Mouse (Mus musculus) forebrain, postnatal 0 days (tissue): ENCODE data around the gene Tbc1d2b. TPM values are rescaled to one million over a fixed set of nuclear protein-coding genes. Genes with fewer than 3 reads are reported as not detected.

Experiments
- ATAC-seq: fragments of 200-750 bp; cut with Nextera tagmentation; 2 replicates; pipeline ENCODE4 v1.8.0; 2017; ENCODE audit warnings: mild to moderate bottlenecking, moderate library complexity
- DNase-seq: peaks from one replicate; pipeline ENCODE4 v3.0.0-alpha.2; 2015
- H3K27ac ChIP-seq: fragments of 300-500 bp; sonication (generic); 2 replicates; pipeline ENCODE4 v1.5.1; 2014; ENCODE audit warnings: low read depth, mild to moderate bottlenecking, antibody characterized with exemption, low read length, moderate library complexity, mixed read lengths
- H3K27me3 ChIP-seq: fragments of 300-500 bp; sonication (generic); 2 replicates; pipeline ENCODE4 v1.6.1; 2014; ENCODE audit warnings: mild to moderate bottlenecking, low read length, mixed read lengths; ENCODE audit not compliant: insufficient read depth
- H3K36me3 ChIP-seq: fragments of 300-500 bp; sonication (generic); 2 replicates; pipeline ENCODE4 v1.6.1; 2014; ENCODE audit warnings: mild to moderate bottlenecking, moderate library complexity; ENCODE audit not compliant: insufficient read depth
- H3K4me1 ChIP-seq: fragments of 300-500 bp; sonication (generic); 2 replicates; pipeline ENCODE4 v1.6.1; 2014; ENCODE audit warnings: antibody characterized with exemption; ENCODE audit not compliant: insufficient read depth
- H3K4me2 ChIP-seq: fragments of 300-500 bp; sonication (generic); 2 replicates; pipeline ENCODE4 v1.6.1; 2014; ENCODE audit warnings: low read depth, mild to moderate bottlenecking, moderate library complexity
- H3K4me3 ChIP-seq: fragments of 300-500 bp; sonication (generic); 2 replicates; pipeline ENCODE4 v1.5.1; 2014; ENCODE audit warnings: low read depth, low read length, mixed read lengths
- H3K9ac ChIP-seq: fragments of 300-500 bp; sonication (generic); 2 replicates; pipeline ENCODE4 v1.6.1; 2014; ENCODE audit warnings: mild to moderate bottlenecking
- H3K9me3 ChIP-seq: fragments of 300-500 bp; sonication (generic); 2 replicates; pipeline ENCODE4 v1.6.1; 2016; ENCODE audit warnings: low read length
- CTCF ChIP-seq: sonication (generic); IDR thresholded peaks from 2 replicates; pipeline ENCODE4 v1.5.1; 2016; ENCODE audit warnings: antibody characterized with exemption, control low read depth, low read depth
- WGBS: fragments of 180-500 bp; shearing (Covaris S2); extraction: QIAGEN DNeasy Blood & Tissue Kit; methylation state at CpG from one replicate; pipeline ENCODE4 v1.1.7; 2014; 5-methylcytosine and 5-hydroxymethylcytosine counted together
- polyA plus RNA-seq: library from polyadenylated mRNA; unstranded; fragments of >200 nt; fragmentation: Nextera tagmentation; extraction: Ambion mirVana; gene quantifications from 2 replicates; pipeline ENCODE4 v1.2.1, GENCODE M21; 2015
- total RNA-seq: library from RNA; depleted of rRNA; stranded (reverse); fragments of >200 nt; gene quantifications from 2 replicates; pipeline ENCODE4 v1.2.3, GENCODE M21; 2014

Gene Tbc1d2b
- total and polyA plus RNA-seq, 2 experiments from 2014 or later: 4.0 to 16.7 TPM

DNA sequence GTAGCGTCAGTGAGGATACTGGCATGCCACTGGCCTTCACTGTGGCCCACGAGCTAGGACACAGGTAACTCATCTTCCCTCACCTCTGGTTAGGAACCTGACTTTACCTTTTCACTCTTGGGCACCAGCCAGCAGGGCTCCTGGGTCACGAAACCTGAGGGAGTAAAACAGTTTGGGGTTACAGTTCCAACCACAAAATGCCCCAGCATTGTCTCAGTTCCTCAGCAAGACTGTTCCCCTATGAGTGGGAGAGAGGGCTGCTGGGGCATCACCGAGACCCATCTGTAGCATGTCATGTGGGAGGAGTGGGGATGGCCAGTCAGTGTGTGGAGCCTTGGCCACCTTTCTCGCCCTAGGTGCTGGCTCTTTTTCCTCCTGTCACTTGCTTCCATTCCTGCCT, 91.2 kb downstream of the Tbc1d2b start:
- H3K9me3 ChIP-seq: no peaks in the 10 kb centered on the region
- H3K9ac ChIP-seq: no peak overlapping the region
- no peak overlapping the region for H3K4me3 ChIP-seq
- H3K4me2 ChIP-seq: no peak overlapping the region
- 86% methylated on average over 5 of the region's 5 CpGs for WGBS
- ATAC-seq (no peak), DNase-seq (no peak)
- H3K36me3 ChIP-seq: peaks cover 40% of the 10 kb centered on the region
- H3K4me1 ChIP-seq: no peaks in the 10 kb centered on the region
- H3K27ac ChIP-seq: no peak overlapping the region
- TF ChIP-seq CTCF: no peak
- H3K27me3 ChIP-seq: no peaks in the 10 kb centered on the region

- Histone ChIP-seq H3K27ac (no peak overlapping the region), H3K9me3 (no peaks in the 10 kb centered on the region), H3K4me2 (no peak overlapping the region), H3K4me3 (no peak overlapping the region), H3K27me3 (no peaks in the 10 kb centered on the region), H3K36me3 (peaks cover 52% of the 10 kb centered on the region), H3K4me1 (no peaks in the 10 kb centered on the region), H3K9ac (no peak overlapping the region)
- no peak for TF ChIP-seq CTCF
- ATAC-seq: no peak
- 89% methylated on average over 3 of the region's 3 CpGs for WGBS
- no peak for DNase-seq
Measured at GRCm38 (mm10) chr9:90173330-90173729, 97.3 kb downstream of the Tbc1d2b start.

- H3K9me3 ChIP-seq: no peaks in the 10 kb centered on the region
- ATAC-seq: no peak
- 77% methylated on average over 8 of the region's 8 CpGs for WGBS
Measured at GRCm38 (mm10) chr9:90172528-90173321, 97.9 kb downstream of the Tbc1d2b start.

GRCm38 (mm10) chr9:90171421-90171820, 99.2 kb downstream of the Tbc1d2b start:
- TF ChIP-seq CTCF: no peak
- WGBS: 98% methylated on average over 19 of the region's 19 CpGs
- no peaks in the 10 kb centered on the region for H3K4me1 ChIP-seq
- DNase-seq (no peak), ATAC-seq (no peak)
- H3K27ac ChIP-seq: no peak overlapping the region
- no peak overlapping the region for H3K4me3 ChIP-seq
- H3K27me3 ChIP-seq: no peaks in the 10 kb centered on the region
- no peaks in the 10 kb centered on the region for H3K9me3 ChIP-seq
- H3K4me2 ChIP-seq: no peak overlapping the region
- H3K36me3 ChIP-seq: peaks cover 37% of the 10 kb centered on the region
- H3K9ac ChIP-seq: no peak overlapping the region

More at GRCm38 (mm10) chr9:90172528-90173321, 97.9 kb downstream of the Tbc1d2b start:
- Histone ChIP-seq H3K9ac (no peak overlapping the region), H3K27ac (no peak overlapping the region), H3K4me2 (no peak overlapping the region), H3K27me3 (no peaks in the 10 kb centered on the region), H3K4me3 (no peak overlapping the region), H3K4me1 (no peaks in the 10 kb centered on the region), H3K36me3 (peaks cover 49% of the 10 kb centered on the region)
- DNase-seq: no peak
- TF ChIP-seq CTCF: no peak

DNA sequence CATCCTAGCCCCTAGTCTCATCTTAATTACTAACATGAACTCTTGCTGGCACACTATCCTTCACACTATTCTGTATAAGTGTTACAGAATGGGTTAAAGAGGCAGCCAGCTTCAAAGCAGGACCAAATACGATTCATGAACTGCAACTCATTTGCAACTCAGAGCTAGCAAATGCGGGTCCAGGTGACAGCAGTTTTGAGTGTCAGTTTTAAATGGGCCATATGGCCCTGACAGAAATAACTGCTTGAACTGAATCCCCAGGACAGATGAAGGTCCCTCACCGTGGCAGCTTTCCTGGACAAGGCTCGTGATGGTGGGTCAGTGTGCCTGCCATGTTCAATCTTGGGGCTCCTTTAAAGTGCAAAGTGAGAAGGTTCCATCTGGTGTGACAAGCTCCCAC, 100.6 kb downstream of the Tbc1d2b start:
- peak; percentile 30; the same call in 1 of the 2 replicates for ATAC-seq
- H3K36me3 ChIP-seq: peaks cover 29% of the 10 kb centered on the region
- peak; percentile 21 for DNase-seq
- WGBS: 48% methylated on average over 4 of the region's 4 CpGs
- H3K9me3 ChIP-seq: no peaks in the 10 kb centered on the region
- H3K9ac ChIP-seq: no peak overlapping the region
- H3K4me3 ChIP-seq: no peak overlapping the region
- H3K4me1 ChIP-seq: 0 out of 2 replicates have a peak, but pooled peaks cover 7% of the 10 kb centered on the region
- no peaks in the 10 kb centered on the region for H3K27me3 ChIP-seq
- no peak for TF ChIP-seq CTCF
- no peak overlapping the region for H3K27ac ChIP-seq
- no peak overlapping the region for H3K4me2 ChIP-seq

DNA sequence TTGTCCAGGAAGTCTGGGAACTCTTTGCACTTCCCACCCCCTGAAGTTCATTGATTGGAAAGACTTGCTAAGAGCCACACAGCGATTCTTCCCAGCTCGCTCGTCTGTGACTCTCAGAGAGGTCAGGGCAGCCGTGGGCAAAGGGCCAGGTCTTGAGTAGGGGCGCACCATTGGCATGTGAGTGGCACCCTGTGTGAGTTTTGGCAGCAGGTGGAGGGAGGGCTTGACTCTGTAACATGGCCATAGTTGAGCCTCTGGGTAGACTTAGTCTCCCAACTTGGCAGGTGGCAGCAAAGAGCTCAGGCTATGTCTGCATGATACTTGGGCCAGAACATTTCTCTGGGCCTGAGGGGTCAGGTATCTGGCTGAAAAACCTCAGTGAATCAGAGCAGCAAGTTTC, 104.0 kb downstream of the Tbc1d2b start:
- H3K9me3 ChIP-seq: no peaks in the 10 kb centered on the region
- H3K4me3 ChIP-seq: no peak overlapping the region
- no peak overlapping the region for H3K27ac ChIP-seq
- H3K27me3 ChIP-seq: no peaks in the 10 kb centered on the region
- DNase-seq: no peak
- H3K36me3 ChIP-seq: peaks cover 4% of the 10 kb centered on the region
- H3K9ac ChIP-seq: no peak overlapping the region
- ATAC-seq: no peak
- H3K4me2 ChIP-seq: no peak overlapping the region
- TF ChIP-seq CTCF: no peak
- WGBS: 64% methylated on average over 5 of the region's 5 CpGs
- 0 out of 2 replicates have a peak, but pooled peaks cover 21% of the 10 kb centered on the region for H3K4me1 ChIP-seq

DNA sequence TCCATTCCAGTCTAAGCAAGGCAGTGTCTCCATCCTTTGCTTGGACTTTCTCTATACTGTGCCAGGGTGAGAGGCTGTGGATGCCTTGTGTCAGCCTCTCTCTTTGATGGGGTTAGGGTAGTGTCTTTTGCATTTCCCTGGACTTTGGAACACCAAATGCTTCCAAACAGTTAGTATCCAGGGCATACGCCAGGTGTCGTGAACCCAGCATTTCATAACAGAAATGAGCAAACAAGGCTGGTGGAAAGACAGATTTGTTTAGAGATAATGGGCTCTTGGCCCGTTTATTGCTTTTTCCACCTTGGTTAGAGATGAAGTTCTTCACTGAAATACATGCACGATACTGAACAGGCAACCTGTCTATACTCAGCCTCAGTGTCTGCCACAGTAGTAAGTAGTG, 105.0 kb downstream of the Tbc1d2b start:
- ATAC-seq (no peak), DNase-seq (no peak)
- Histone ChIP-seq H3K4me1 (0 out of 2 replicates have a peak, but pooled peaks cover 21% of the 10 kb centered on the region), H3K9ac (no peak overlapping the region), H3K4me3 (no peak overlapping the region), H3K27ac (no peak overlapping the region), H3K27me3 (no peaks in the 10 kb centered on the region), H3K9me3 (no peaks in the 10 kb centered on the region), H3K4me2 (no peak overlapping the region), H3K36me3 (no peaks in the 10 kb centered on the region)
- TF ChIP-seq CTCF: no peak
- 94% methylated on average over 4 of the region's 4 CpGs for WGBS
